Comparison of ENCODE assay signal across 8 mouse cellular contexts in genomic region chr15:97246911-97247790, GRCm38 (mm10). TPM values are rescaled to one million over a fixed set of nuclear protein-coding genes. Genes with fewer than 3 reads are reported as not detected.
DNase-seq lines count a peak whose midpoint lies in the region; ATAC-seq and TF ChIP-seq lines count a peak whose summit lies in the region.

Gene Pced1b (plus strand): TSS chr15:97247107.
Gene Amigo2 (minus strand): TSS chr15:97247287.

- no peak for TF ChIP-seq CTCF in embryonic fibroblast, embryonic 13.5 days (IDR thresholded peaks at IDR 0.05; ENCODE audit: borderline replicate concordance, insufficient read depth, low read length)
- no peak for TF ChIP-seq CTCF in kidney, postnatal 0 days (IDR thresholded peaks at IDR 0.05; ENCODE audit: low read depth)

- peak within 1 kb of the TSS; percentile 95 for H3K4me2 ChIP-seq in heart, embryonic 14.5 days (ENCODE audit: low read length)
- H3K4me2 ChIP-seq in kidney, postnatal 0 days (ENCODE audit: low read length) = peak within 1 kb of the TSS; percentile 92
- H3K4me2 ChIP-seq in liver, embryonic 15.5 days = peak within 1 kb of the TSS; percentile 84
- peak within 1 kb of the TSS; percentile 73 for H3K4me2 ChIP-seq in neural tube, embryonic 12.5 days (replicated peaks)

- H3K36me3 ChIP-seq in heart, embryonic 14.5 days (ENCODE audit: control insufficient read depth, insufficient read depth, low read length) = no peaks in the 10 kb centered on the region
- H3K36me3 ChIP-seq in kidney, postnatal 0 days (ENCODE audit: insufficient read depth, low read length) = no peaks in the 10 kb centered on the region
- no peaks in the 10 kb centered on the region for H3K36me3 ChIP-seq in liver, embryonic 15.5 days (replicated peaks)
- H3K36me3 ChIP-seq in neural tube, embryonic 12.5 days = no peaks in the 10 kb centered on the region

- ATAC-seq in heart, embryonic 14.5 days (ENCODE audit: insufficient number of reproducible peaks, insufficient read depth, low FRiP score, low read depth) = peak; percentile 71; the same call in 1 of the 2 replicates
- peak; percentile 81 for ATAC-seq in kidney, postnatal 0 days (replicated peaks; ENCODE audit: low FRiP score, low read depth)
- peak; percentile 69 for ATAC-seq in liver, embryonic 15.5 days (ENCODE audit: insufficient read depth)
- ATAC-seq in neural tube, embryonic 12.5 days (ENCODE audit: low FRiP score, low read depth) = peak; percentile 95

- H3K9me3 ChIP-seq in heart, embryonic 14.5 days (ENCODE audit: control insufficient read depth, low read length) = no peaks in the 10 kb centered on the region
- H3K9me3 ChIP-seq in kidney, postnatal 0 days (replicated peaks; ENCODE audit: low read length) = no peaks in the 10 kb centered on the region
- no peaks in the 10 kb centered on the region for H3K9me3 ChIP-seq in liver, embryonic 15.5 days (replicated peaks)
- H3K9me3 ChIP-seq in neural tube, embryonic 12.5 days = no peaks in the 10 kb centered on the region

- H3K4me3 ChIP-seq in embryonic fibroblast, embryonic 13.5 days (ENCODE audit: insufficient read depth, low read length) = peak within 1 kb of the TSS; percentile 54
- H3K4me3 ChIP-seq in heart, embryonic 14.5 days (ENCODE audit: control insufficient read depth in 1 of 2, insufficient read depth in 1 of 2, low read depth in 1 of 2, low read length in 2 of 2) = peak within 1 kb of the TSS; percentile 74 to 89
- H3K4me3 ChIP-seq in kidney, postnatal 0 days (replicated peaks; ENCODE audit: low read depth, low read length) = peak within 1 kb of the TSS; percentile 89
- peak within 1 kb of the TSS; percentile 63 for H3K4me3 ChIP-seq in liver, embryonic 15.5 days (replicated peaks)
- H3K4me3 ChIP-seq in neural tube, embryonic 12.5 days = peak within 1 kb of the TSS; percentile 85

- DNase-seq in layer of hippocampus, adult 11-12 months (ENCODE audit: low spot score) = peak; percentile 36
- DNase-seq in layer of hippocampus, adult 9-10 months (ENCODE audit: low spot score) = no peak
- peak; percentile 74 for DNase-seq in kidney, postnatal 0 days (ENCODE audit: low spot score)
- peak; percentile 80 for DNase-seq in testis, postnatal 10 days (ENCODE audit: low spot score)

- whole genome bisulfite sequencing in heart, embryonic 14.5 days = under 1% methylated on average over 104 of the region's 125 CpGs
- under 1% methylated on average over 81 of the region's 125 CpGs for WGBS in kidney, postnatal 0 days
- WGBS in liver, embryonic 15.5 days (ENCODE audit: insufficient replicate concordance) = under 1% methylated on average over 103 of the region's 125 CpGs
- under 1% methylated on average over 113 of the region's 125 CpGs for WGBS in neural tube, embryonic 12.5 days

- peak within 1 kb of the TSS; percentile 85 for H3K9ac ChIP-seq in heart, embryonic 14.5 days (ENCODE audit: low read length)
- H3K9ac ChIP-seq in kidney, postnatal 0 days (ENCODE audit: low read depth, low read length) = peak within 1 kb of the TSS; percentile 97
- peak within 1 kb of the TSS; percentile 48; the same call in 1 of the 2 replicates for H3K9ac ChIP-seq in liver, embryonic 15.5 days
- H3K9ac ChIP-seq in neural tube, embryonic 12.5 days = peak within 1 kb of the TSS; percentile 79

- H3K4me1 ChIP-seq in embryonic fibroblast, embryonic 13.5 days (ENCODE audit: control insufficient read depth, insufficient read depth, low read length) = no peaks in the 10 kb centered on the region
- H3K4me1 ChIP-seq in heart, embryonic 14.5 days (ENCODE audit: control insufficient read depth in 2 of 2, insufficient read depth in 2 of 2, low read length in 2 of 2) = peaks cover 0 to 9% of the 10 kb centered on the region in 2 experiments; a peak in 1 of 4 replicates
- peaks cover 3% of the 10 kb centered on the region; the same call in 1 of the 2 replicates for H3K4me1 ChIP-seq in kidney, postnatal 0 days (replicated peaks; ENCODE audit: insufficient read depth, low read length)
- peaks cover 8% of the 10 kb centered on the region for H3K4me1 ChIP-seq in liver, embryonic 15.5 days (replicated peaks)
- H3K4me1 ChIP-seq in neural tube, embryonic 12.5 days = peaks cover 7% of the 10 kb centered on the region; the same call in 1 of the 2 replicates

- H3K27me3 ChIP-seq in heart, embryonic 14.5 days (ENCODE audit: control insufficient read depth, insufficient read depth, low read length) = peaks cover 26% of the 10 kb centered on the region
- no peaks in the 10 kb centered on the region for H3K27me3 ChIP-seq in kidney, postnatal 0 days (ENCODE audit: insufficient read depth, low read length)
- H3K27me3 ChIP-seq in liver, embryonic 15.5 days = peaks cover 71% of the 10 kb centered on the region
- H3K27me3 ChIP-seq in neural tube, embryonic 12.5 days (replicated peaks) = peaks cover 11% of the 10 kb centered on the region; the same call in 1 of the 2 replicates

- H3K27ac ChIP-seq in embryonic fibroblast, embryonic 13.5 days (ENCODE audit: insufficient read depth, low read length) = peak within 1 kb of the TSS; percentile 66
- H3K27ac ChIP-seq in heart, embryonic 14.5 days (replicated peaks in 1 of 2; ENCODE audit: control insufficient read depth in 1 of 2, insufficient read depth in 1 of 2, low read depth in 2 of 2, low read length in 2 of 2) = peak within 1 kb of the TSS in 1 of 2 experiments; percentile 72; a peak in 3 of 4 replicates
- H3K27ac ChIP-seq in kidney, postnatal 0 days = peak within 1 kb of the TSS; percentile 96
- peak within 1 kb of the TSS; percentile 62 for H3K27ac ChIP-seq in liver, embryonic 15.5 days (replicated peaks)
- H3K27ac ChIP-seq in neural tube, embryonic 12.5 days = peak within 1 kb of the TSS; percentile 34; the same call in 1 of the 2 replicates

- TF ChIP-seq POLR2A in embryonic fibroblast, embryonic 13.5 days (IDR thresholded peaks at IDR 0.05; ENCODE audit: low read depth, low read length) = peak; percentile 37; the same call in 1 of the 2 replicates

RNA-seq across cellular contexts. Expression of gene Pced1b, which starts in this region (rescaled TPM):
- polyA plus RNA-seq in embryonic fibroblast, embryonic 13.5 days (2011; ENCODE audit: insufficient read length, low read depth, missing spikeins) = 2.9 and 4.9 TPM in 2 replicates
- 2.4 and 2.6 TPM in 2 replicates for polyA plus RNA-seq in heart, embryonic 14.5 days (2014; fragmentation: Nextera tagmentation; extraction: Ambion mirVana)
- polyA plus RNA-seq in kidney, postnatal 0 days (2015; fragmentation: Nextera tagmentation; extraction: Ambion mirVana) = 6.6 and 8.0 TPM in 2 replicates
- 3.5 and 5.0 TPM in 2 replicates for polyA plus RNA-seq in liver, embryonic 15.5 days (2015; fragmentation: Nextera tagmentation; extraction: Ambion mirVana)
- 3.6 and 3.9 TPM in 2 replicates for polyA plus RNA-seq in neural tube, embryonic 12.5 days (2016; fragmentation: Nextera tagmentation; extraction: Ambion mirVana)

RNA-seq across cellular contexts. Expression of gene Amigo2, which starts in this region (rescaled TPM):
- 1.4 and 2.7 TPM in 2 replicates for polyA plus RNA-seq in embryonic fibroblast, embryonic 13.5 days (2011; ENCODE audit: insufficient read length, low read depth, missing spikeins)
- 4.6 and 4.7 TPM in 2 replicates for polyA plus RNA-seq in heart, embryonic 14.5 days (2014; fragmentation: Nextera tagmentation; extraction: Ambion mirVana)
- polyA plus RNA-seq in kidney, postnatal 0 days (2015; fragmentation: Nextera tagmentation; extraction: Ambion mirVana) = 11.8 and 12.2 TPM in 2 replicates
- polyA plus RNA-seq in liver, embryonic 15.5 days (2015; fragmentation: Nextera tagmentation; extraction: Ambion mirVana) = 0.91 and 0.99 TPM in 2 replicates
- polyA plus RNA-seq in neural tube, embryonic 12.5 days (2016; fragmentation: Nextera tagmentation; extraction: Ambion mirVana) = 4.7 and 5.1 TPM in 2 replicates
